Mouse (Mus musculus): ENCODE measurements at regions not wholly inside any gene's neighbourhood (a gene's known extent, or its start where the extent isn't known, plus 50 kb on each side); places are given as distances from the start of the nearest gene placed in this dataset.
A peak's percentile ranks its signal among the peaks of the same experiment; 100 is the strongest.
"Not testable (repeated sequence)": the region's sequence is repeated elsewhere in the genome, so short reads cannot be mapped to it uniquely, and the experiment has no call there.

- Histone ChIP-seq H3K9ac (no peak overlapping the region), H3K36me3 (no peaks in the 10 kb centered on the region), H3K4me1 (no peaks in the 10 kb centered on the region), H3K4me2 (replicated peaks) (no peak overlapping the region), H3K4me3 (no peak overlapping the region), H3K27ac (no peak overlapping the region), H3K27me3 (no peaks in the 10 kb centered on the region), H3K9me3 (replicated peaks) (no peaks in the 10 kb centered on the region)
- peak; percentile 58; the same call in 1 of the 2 replicates for ATAC-seq (ENCODE audit: low FRiP score)
Measured at GRCm38 (mm10) chr12:49084505-49084904, 298.0 kb upstream of the Foxg1 start.

GRCm38 (mm10) chr12:49086076-49086475 is 296.4 kb upstream of the Foxg1 start:
- ATAC-seq (ENCODE audit: low FRiP score), result no peak
- Histone ChIP-seq H3K4me1 (no peaks in the 10 kb centered on the region), H3K9me3 (replicated peaks) (no peaks in the 10 kb centered on the region), H3K36me3 (no peaks in the 10 kb centered on the region), H3K4me3 (no peak overlapping the region), H3K27me3 (no peaks in the 10 kb centered on the region), H3K27ac (no peak overlapping the region), H3K4me2 (replicated peaks) (no peak overlapping the region), H3K9ac (no peak overlapping the region)
- WGBS, result 78% methylated on average over 2 of the region's 2 CpGs

GRCm38 (mm10) chr12:49090177-49090576 is 292.3 kb upstream of the Foxg1 start:
- Histone ChIP-seq H3K36me3 (no peaks in the 10 kb centered on the region), H3K4me1 (no peaks in the 10 kb centered on the region), H3K27me3 (no peaks in the 10 kb centered on the region), H3K4me2 (replicated peaks) (no peak overlapping the region), H3K9me3 (replicated peaks) (no peaks in the 10 kb centered on the region), H3K27ac (no peak overlapping the region), H3K9ac (no peak overlapping the region), H3K4me3 (no peak overlapping the region)
- 87% methylated on average over 1 of the region's 1 CpGs for WGBS
- ATAC-seq (ENCODE audit: low FRiP score), result no peak

- H3K4me1 ChIP-seq, result no peaks in the 10 kb centered on the region
- H3K27me3 ChIP-seq, result no peaks in the 10 kb centered on the region
- H3K4me3 ChIP-seq, result no peak overlapping the region
- H3K27ac ChIP-seq, result peak overlapping the region; percentile 73
- H3K9me3 ChIP-seq (replicated peaks), result no peaks in the 10 kb centered on the region
- 59% methylated on average over 4 of the region's 4 CpGs for WGBS
- ATAC-seq (ENCODE audit: low FRiP score), result no peak
- no peak overlapping the region for H3K9ac ChIP-seq
- no peaks in the 10 kb centered on the region for H3K36me3 ChIP-seq
- no peak overlapping the region for H3K4me2 ChIP-seq (replicated peaks)
Measured at GRCm38 (mm10) chr12:49105931-49106330, 276.5 kb upstream of the Foxg1 start.

- Histone ChIP-seq H3K27ac (peak overlapping the region; percentile 55), H3K4me2 (replicated peaks) (no peak overlapping the region), H3K9me3 (replicated peaks) (no peaks in the 10 kb centered on the region), H3K9ac (no peak overlapping the region), H3K4me1 (no peaks in the 10 kb centered on the region), H3K36me3 (no peaks in the 10 kb centered on the region), H3K4me3 (no peak overlapping the region), H3K27me3 (no peaks in the 10 kb centered on the region)
- 58% methylated on average over 7 of the region's 7 CpGs for WGBS
- peak; percentile 47; the same call in 1 of the 2 replicates for ATAC-seq (ENCODE audit: low FRiP score)
Measured at GRCm38 (mm10) chr12:49106399-49107382, 275.8 kb upstream of the Foxg1 start.

- H3K4me1 ChIP-seq, result no peaks in the 10 kb centered on the region
- no peaks in the 10 kb centered on the region for H3K27me3 ChIP-seq
- H3K9me3 ChIP-seq (replicated peaks), result no peaks in the 10 kb centered on the region
- WGBS, result 77% methylated on average over 10 of the region's 10 CpGs
- no peak for ATAC-seq (ENCODE audit: low FRiP score)
- H3K27ac ChIP-seq, result no peak overlapping the region
- no peaks in the 10 kb centered on the region for H3K36me3 ChIP-seq
- no peak overlapping the region for H3K4me3 ChIP-seq
- H3K4me2 ChIP-seq (replicated peaks), result no peak overlapping the region
- no peak overlapping the region for H3K9ac ChIP-seq
Measured at GRCm38 (mm10) chr12:49107415-49108148, 274.9 kb upstream of the Foxg1 start.

GRCm38 (mm10) chr12:49131093-49131492 is 251.4 kb upstream of the Foxg1 start:
- H3K9ac ChIP-seq; H3K4me3 ChIP-seq; H3K27ac ChIP-seq; H3K9me3 ChIP-seq (replicated peaks); H3K4me2 ChIP-seq (replicated peaks); H3K27me3 ChIP-seq; H3K36me3 ChIP-seq; H3K4me1 ChIP-seq; ATAC-seq (ENCODE audit: low FRiP score): not testable (repeated sequence)
- 78% methylated on average over 2 of the region's 7 CpGs for WGBS

GRCm38 (mm10) chr12:49170097-49170496 is 212.4 kb upstream of the Foxg1 start:
- H3K9me3 ChIP-seq (replicated peaks), result no peaks in the 10 kb centered on the region
- H3K36me3 ChIP-seq, result no peaks in the 10 kb centered on the region
- no peaks in the 10 kb centered on the region for H3K4me1 ChIP-seq
- H3K4me2 ChIP-seq (replicated peaks), result no peak overlapping the region
- H3K4me3 ChIP-seq, result no peak overlapping the region
- H3K9ac ChIP-seq, result no peak overlapping the region
- 52% methylated on average over 5 of the region's 5 CpGs for WGBS
- peak; percentile 69; the same call in 1 of the 2 replicates for ATAC-seq (ENCODE audit: low FRiP score)
- no peak overlapping the region for H3K27ac ChIP-seq
- H3K27me3 ChIP-seq, result no peaks in the 10 kb centered on the region

GRCm38 (mm10) chr12:49171014-49171677 is 211.3 kb upstream of the Foxg1 start:
- no peaks in the 10 kb centered on the region for H3K9me3 ChIP-seq (replicated peaks)
- 63% methylated on average over 1 of the region's 1 CpGs for WGBS
- ATAC-seq (ENCODE audit: low FRiP score), result 0 out of 2 replicates have a peak, but pooled peaks have one; percentile 52
- no peaks in the 10 kb centered on the region for H3K4me1 ChIP-seq
- no peaks in the 10 kb centered on the region for H3K27me3 ChIP-seq
- no peak overlapping the region for H3K27ac ChIP-seq
- no peak overlapping the region for H3K4me2 ChIP-seq (replicated peaks)
- no peak overlapping the region for H3K9ac ChIP-seq
- H3K4me3 ChIP-seq, result no peak overlapping the region
- no peaks in the 10 kb centered on the region for H3K36me3 ChIP-seq

GRCm38 (mm10) chr12:49191348-49191747 is 191.1 kb upstream of the Foxg1 start:
- WGBS, result 35% methylated on average over 2 of the region's 2 CpGs
- no peaks in the 10 kb centered on the region for H3K4me1 ChIP-seq
- no peak overlapping the region for H3K9ac ChIP-seq
- no peak overlapping the region for H3K27ac ChIP-seq
- H3K4me3 ChIP-seq, result no peak overlapping the region
- H3K27me3 ChIP-seq, result no peaks in the 10 kb centered on the region
- no peaks in the 10 kb centered on the region for H3K9me3 ChIP-seq (replicated peaks)
- ATAC-seq (ENCODE audit: low FRiP score), result no peak
- H3K36me3 ChIP-seq, result no peaks in the 10 kb centered on the region
- no peak overlapping the region for H3K4me2 ChIP-seq (replicated peaks)

GRCm38 (mm10) chr12:49233524-49234306 is 148.7 kb upstream of the Foxg1 start:
- Histone ChIP-seq H3K4me2 (replicated peaks) (no peak overlapping the region), H3K9ac (no peak overlapping the region)
- WGBS, result 78% methylated on average over 5 of the region's 5 CpGs

More at GRCm38 (mm10) chr12:49233524-49234306, 148.7 kb upstream of the Foxg1 start:
- H3K4me3 ChIP-seq, result no peak overlapping the region
- ATAC-seq (ENCODE audit: low FRiP score), result no peak
- H3K9me3 ChIP-seq (replicated peaks), result no peaks in the 10 kb centered on the region
- no peaks in the 10 kb centered on the region for H3K4me1 ChIP-seq
- H3K36me3 ChIP-seq, result no peaks in the 10 kb centered on the region
- no peaks in the 10 kb centered on the region for H3K27me3 ChIP-seq
- H3K27ac ChIP-seq, result no peak overlapping the region

All from hindbrain, embryonic 12.5 days (tissue).